Mouse (Mus musculus): ENCODE results near the gene Uimc1. TPM values are rescaled to one million over a fixed set of nuclear protein-coding genes. Genes with fewer than 3 reads are reported as not detected.

Gene Uimc1
- polyA plus RNA-seq, 1 experiment = 12.3 TPM

DNA sequence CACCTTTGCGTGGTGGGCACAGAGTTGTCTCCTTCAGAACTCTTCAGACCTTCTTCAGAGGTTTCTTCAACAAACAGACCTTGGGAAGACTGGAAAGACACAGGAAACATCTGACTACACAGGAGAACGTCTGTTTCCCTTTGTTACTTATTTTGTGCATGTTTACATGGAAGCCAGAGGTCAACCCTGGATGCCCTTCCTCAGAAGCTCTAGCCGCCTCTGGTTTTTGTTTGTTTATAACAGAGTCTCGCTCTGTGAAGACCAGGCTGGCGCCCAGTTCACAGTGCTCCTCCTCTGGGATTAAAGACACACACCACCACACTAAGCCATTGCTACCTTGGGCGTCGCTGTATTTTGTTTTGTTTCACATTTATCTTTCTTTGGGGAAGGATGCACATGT, 30.4 kb downstream of the Uimc1 start:
- TF ChIP-seq SRF (IDR thresholded peaks at IDR 0.05; ENCODE audit: control insufficient read depth, insufficient read length, low read depth) (no peak), TCF3 (IDR thresholded peaks at IDR 0.05; ENCODE audit: insufficient read length, low read depth) (no peak), POLR2AphosphoS2 (IDR thresholded peaks at IDR 0.05; ENCODE audit: insufficient read length, low read depth) (no peak), POLR2A (IDR thresholded peaks at IDR 0.05; ENCODE audit: insufficient read length, low read depth) (no peak), REST (IDR thresholded peaks at IDR 0.05; ENCODE audit: insufficient read depth, insufficient read length) (no peak), CEBPB (IDR thresholded peaks at IDR 0.05; ENCODE audit: insufficient read depth, poor library complexity, severe bottlenecking) (no peak), USF1 (IDR thresholded peaks at IDR 0.05; ENCODE audit: low read depth) (no peak), MYOG (IDR thresholded peaks at IDR 0.05; ENCODE audit: control insufficient read depth in 1 of 3, insufficient read depth in 1 of 3, insufficient read length in 2 of 3, low read depth in 2 of 3) (no peak), E2F4 (IDR thresholded peaks at IDR 0.05; ENCODE audit: insufficient read depth) (no peak), MAX (IDR thresholded peaks at IDR 0.05; ENCODE audit: low read depth) (no peak), MYOD1 (IDR thresholded peaks at IDR 0.05; ENCODE audit: control insufficient read depth in 1 of 3, insufficient read length in 2 of 3, low read depth in 2 of 3) (no peak), TCF12 (IDR thresholded peaks at IDR 0.05; ENCODE audit: insufficient read depth, poor library complexity, severe bottlenecking) (no peak)
- Histone ChIP-seq H3ac (ENCODE audit: control insufficient read depth, insufficient read length) (no peak overlapping the region), H3K4me3 (no peak overlapping the region), H3K36me3 (ENCODE audit: control insufficient read depth, insufficient read depth) (peaks cover 21% of the 10 kb centered on the region), H3K79me2 (ENCODE audit: control insufficient read depth, insufficient read depth) (no peaks in the 10 kb centered on the region), H3K27me3 (ENCODE audit: control insufficient read depth, insufficient read depth, insufficient read length) (no peaks in the 10 kb centered on the region), H3K4me2 (ENCODE audit: low read depth) (no peak overlapping the region)

DNA sequence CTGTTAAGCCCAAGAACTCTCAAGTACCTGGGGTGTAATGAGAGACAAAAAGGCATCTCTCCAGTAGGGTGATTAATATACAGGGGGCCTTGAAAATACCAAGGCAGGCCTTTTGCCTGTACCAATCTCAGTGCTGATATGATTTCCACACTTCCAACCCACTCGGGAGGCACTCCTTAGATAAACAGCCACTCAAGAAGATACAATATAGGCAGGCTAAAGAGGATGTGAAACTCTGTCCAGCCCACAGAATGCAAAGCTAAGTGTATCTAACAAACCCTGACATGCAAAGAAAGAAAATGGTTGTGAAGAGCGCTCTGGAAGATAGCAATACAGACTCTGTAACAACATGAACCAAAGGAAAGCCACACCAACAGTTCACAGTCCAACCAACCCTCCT, 36.8 kb downstream of the Uimc1 start:
- no peaks in the 10 kb centered on the region for H3K79me2 ChIP-seq (ENCODE audit: control insufficient read depth, insufficient read depth)
- H3K4me3 ChIP-seq = no peak overlapping the region
- peaks cover 5% of the 10 kb centered on the region for H3K36me3 ChIP-seq (ENCODE audit: control insufficient read depth, insufficient read depth)
- H3K4me2 ChIP-seq (ENCODE audit: low read depth) = no peak overlapping the region
- no peak overlapping the region for H3ac ChIP-seq (ENCODE audit: control insufficient read depth, insufficient read length)
- no peaks in the 10 kb centered on the region for H3K27me3 ChIP-seq (ENCODE audit: control insufficient read depth, insufficient read depth, insufficient read length)
- no peak for TF ChIP-seq POLR2AphosphoS2 (IDR thresholded peaks at IDR 0.05; ENCODE audit: insufficient read length, low read depth)
- no peak for TF ChIP-seq CEBPB (IDR thresholded peaks at IDR 0.05; ENCODE audit: insufficient read depth, poor library complexity, severe bottlenecking)
- no peak for TF ChIP-seq MYOD1 (IDR thresholded peaks at IDR 0.05; ENCODE audit: control insufficient read depth in 1 of 3, insufficient read length in 2 of 3, low read depth in 2 of 3)
- TF ChIP-seq USF1 (IDR thresholded peaks at IDR 0.05; ENCODE audit: low read depth) = no peak
- TF ChIP-seq SRF (IDR thresholded peaks at IDR 0.05; ENCODE audit: control insufficient read depth, insufficient read length, low read depth) = no peak
- no peak for TF ChIP-seq TCF12 (IDR thresholded peaks at IDR 0.05; ENCODE audit: insufficient read depth, poor library complexity, severe bottlenecking)
- TF ChIP-seq TCF3 (IDR thresholded peaks at IDR 0.05; ENCODE audit: insufficient read length, low read depth) = no peak
- TF ChIP-seq MAX (IDR thresholded peaks at IDR 0.05; ENCODE audit: low read depth) = no peak
- TF ChIP-seq E2F4 (IDR thresholded peaks at IDR 0.05; ENCODE audit: insufficient read depth) = no peak
- TF ChIP-seq POLR2A (IDR thresholded peaks at IDR 0.05; ENCODE audit: insufficient read length, low read depth) = no peak
- TF ChIP-seq REST (IDR thresholded peaks at IDR 0.05; ENCODE audit: insufficient read depth, insufficient read length) = no peak
- no peak for TF ChIP-seq MYOG (IDR thresholded peaks at IDR 0.05; ENCODE audit: control insufficient read depth in 1 of 3, insufficient read depth in 1 of 3, insufficient read length in 2 of 3, low read depth in 2 of 3)

DNA sequence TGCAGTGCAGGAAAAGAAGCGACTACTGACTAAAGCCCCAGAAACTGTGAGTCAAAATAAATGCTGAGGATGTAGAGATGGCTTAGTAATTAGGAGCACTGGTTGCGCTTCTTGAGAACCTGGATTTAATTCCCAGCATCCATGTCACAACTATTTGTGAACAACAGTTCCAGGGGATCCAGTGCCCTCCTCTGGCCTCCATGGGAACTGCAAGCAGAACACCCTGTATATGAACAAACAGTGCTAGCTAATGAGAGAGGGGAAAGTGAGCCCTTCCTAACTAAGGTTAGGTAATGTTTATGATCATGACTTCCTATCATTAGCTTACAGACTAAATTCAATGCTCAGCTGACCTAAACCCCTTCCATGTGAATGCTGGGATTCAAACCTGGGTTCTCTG, 42.1 kb downstream of the Uimc1 start:
- peaks cover 32% of the 10 kb centered on the region for H3K36me3 ChIP-seq (ENCODE audit: control insufficient read depth, insufficient read depth)
- no peaks in the 10 kb centered on the region for H3K27me3 ChIP-seq (ENCODE audit: control insufficient read depth, insufficient read depth, insufficient read length)
- TF ChIP-seq USF1 (IDR thresholded peaks at IDR 0.05; ENCODE audit: low read depth) (no peak), TCF12 (IDR thresholded peaks at IDR 0.05; ENCODE audit: insufficient read depth, poor library complexity, severe bottlenecking) (no peak), MYOG (IDR thresholded peaks at IDR 0.05; ENCODE audit: control insufficient read depth in 1 of 3, insufficient read depth in 1 of 3, insufficient read length in 2 of 3, low read depth in 2 of 3) (no peak), MAX (IDR thresholded peaks at IDR 0.05; ENCODE audit: low read depth) (no peak), TCF3 (IDR thresholded peaks at IDR 0.05; ENCODE audit: insufficient read length, low read depth) (no peak), REST (IDR thresholded peaks at IDR 0.05; ENCODE audit: insufficient read depth, insufficient read length) (no peak), E2F4 (IDR thresholded peaks at IDR 0.05; ENCODE audit: insufficient read depth) (no peak), POLR2AphosphoS2 (IDR thresholded peaks at IDR 0.05; ENCODE audit: insufficient read length, low read depth) (no peak), POLR2A (IDR thresholded peaks at IDR 0.05; ENCODE audit: insufficient read length, low read depth) (no peak), SRF (IDR thresholded peaks at IDR 0.05; ENCODE audit: control insufficient read depth, insufficient read length, low read depth) (no peak), MYOD1 (IDR thresholded peaks at IDR 0.05; ENCODE audit: control insufficient read depth in 1 of 3, insufficient read length in 2 of 3, low read depth in 2 of 3) (no peak), CEBPB (IDR thresholded peaks at IDR 0.05; ENCODE audit: insufficient read depth, poor library complexity, severe bottlenecking) (no peak)
- H3K79me2 ChIP-seq (ENCODE audit: control insufficient read depth, insufficient read depth) = no peaks in the 10 kb centered on the region
- no peak overlapping the region for H3ac ChIP-seq (ENCODE audit: control insufficient read depth, insufficient read length)
- H3K4me3 ChIP-seq = no peak overlapping the region
- H3K4me2 ChIP-seq (ENCODE audit: low read depth) = no peak overlapping the region

DNA sequence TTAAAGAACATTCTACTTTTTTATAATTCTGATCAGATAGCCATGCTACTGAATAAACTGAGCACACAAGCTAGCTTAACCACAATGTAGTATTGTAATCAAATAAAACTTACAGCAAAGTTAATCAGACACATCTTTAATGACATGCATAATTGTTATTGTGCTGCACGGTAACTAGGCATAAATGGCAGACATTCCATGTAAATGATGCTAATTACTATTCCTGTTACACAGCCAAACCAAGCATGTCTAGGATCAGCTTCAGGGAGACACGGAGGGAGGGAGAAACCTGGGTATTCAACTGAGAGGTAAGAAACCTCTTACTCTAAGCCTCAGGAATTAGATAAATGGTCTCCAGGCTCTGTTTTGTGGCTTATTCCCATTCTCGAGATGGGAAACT, 52.4 kb downstream of the Uimc1 start:
- Histone ChIP-seq H3ac (ENCODE audit: control insufficient read depth, insufficient read length) (no peak overlapping the region), H3K4me2 (ENCODE audit: low read depth) (no peak overlapping the region), H3K36me3 (ENCODE audit: control insufficient read depth, insufficient read depth) (peaks cover 6% of the 10 kb centered on the region), H3K79me2 (ENCODE audit: control insufficient read depth, insufficient read depth) (no peaks in the 10 kb centered on the region), H3K4me3 (no peak overlapping the region), H3K27me3 (ENCODE audit: control insufficient read depth, insufficient read depth, insufficient read length) (no peaks in the 10 kb centered on the region)
- TF ChIP-seq MAX (IDR thresholded peaks at IDR 0.05; ENCODE audit: low read depth) (no peak), POLR2AphosphoS2 (IDR thresholded peaks at IDR 0.05; ENCODE audit: insufficient read length, low read depth) (no peak)

DNA sequence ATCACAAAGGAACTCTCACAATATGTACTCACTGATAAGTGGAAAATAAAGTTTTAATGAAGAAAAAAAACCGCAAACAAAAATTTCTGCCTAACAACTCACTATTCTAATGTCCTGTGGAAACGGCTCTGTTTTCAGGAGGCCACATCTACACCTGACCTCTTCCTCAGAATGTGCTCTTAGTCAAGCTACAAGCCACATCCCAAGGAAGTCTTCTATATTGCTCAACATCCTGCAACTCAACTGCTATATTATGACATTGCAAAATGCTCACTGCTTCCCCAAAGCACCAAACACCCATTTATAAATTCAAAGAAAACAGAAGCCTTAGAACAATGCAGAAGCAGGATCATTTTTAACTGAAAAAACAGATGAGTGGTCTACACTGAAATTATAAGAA, 60.1 kb downstream of the Uimc1 start:
- H3K36me3 ChIP-seq (ENCODE audit: control insufficient read depth, insufficient read depth) = peaks cover 8% of the 10 kb centered on the region
- no peak overlapping the region for H3K4me2 ChIP-seq (ENCODE audit: low read depth)
- no peaks in the 10 kb centered on the region for H3K79me2 ChIP-seq (ENCODE audit: control insufficient read depth, insufficient read depth)
- no peaks in the 10 kb centered on the region for H3K27me3 ChIP-seq (ENCODE audit: control insufficient read depth, insufficient read depth, insufficient read length)
- no peak overlapping the region for H3K4me3 ChIP-seq
- H3ac ChIP-seq (ENCODE audit: control insufficient read depth, insufficient read length) = no peak overlapping the region
- TF ChIP-seq SRF (IDR thresholded peaks at IDR 0.05; ENCODE audit: control insufficient read depth, insufficient read length, low read depth) (no peak), TCF12 (IDR thresholded peaks at IDR 0.05; ENCODE audit: insufficient read depth, poor library complexity, severe bottlenecking) (no peak), POLR2AphosphoS2 (IDR thresholded peaks at IDR 0.05; ENCODE audit: insufficient read length, low read depth) (no peak), USF1 (IDR thresholded peaks at IDR 0.05; ENCODE audit: low read depth) (no peak), MYOG (IDR thresholded peaks at IDR 0.05; ENCODE audit: control insufficient read depth in 1 of 3, insufficient read depth in 1 of 3, insufficient read length in 2 of 3, low read depth in 2 of 3) (no peak), CEBPB (IDR thresholded peaks at IDR 0.05; ENCODE audit: insufficient read depth, poor library complexity, severe bottlenecking) (no peak), MAX (IDR thresholded peaks at IDR 0.05; ENCODE audit: low read depth) (no peak), E2F4 (IDR thresholded peaks at IDR 0.05; ENCODE audit: insufficient read depth) (no peak), POLR2A (IDR thresholded peaks at IDR 0.05; ENCODE audit: insufficient read length, low read depth) (no peak), REST (IDR thresholded peaks at IDR 0.05; ENCODE audit: insufficient read depth, insufficient read length) (no peak)
